Mouse (Mus musculus): ENCODE measurements around the gene Tmub2. TPM values are rescaled to one million over a fixed set of nuclear protein-coding genes. Genes with fewer than 3 reads are reported as not detected.

Tmub2 gene
- polyA plus RNA-seq, 1 experiment from 2014 or later = 46.5 TPM

DNA sequence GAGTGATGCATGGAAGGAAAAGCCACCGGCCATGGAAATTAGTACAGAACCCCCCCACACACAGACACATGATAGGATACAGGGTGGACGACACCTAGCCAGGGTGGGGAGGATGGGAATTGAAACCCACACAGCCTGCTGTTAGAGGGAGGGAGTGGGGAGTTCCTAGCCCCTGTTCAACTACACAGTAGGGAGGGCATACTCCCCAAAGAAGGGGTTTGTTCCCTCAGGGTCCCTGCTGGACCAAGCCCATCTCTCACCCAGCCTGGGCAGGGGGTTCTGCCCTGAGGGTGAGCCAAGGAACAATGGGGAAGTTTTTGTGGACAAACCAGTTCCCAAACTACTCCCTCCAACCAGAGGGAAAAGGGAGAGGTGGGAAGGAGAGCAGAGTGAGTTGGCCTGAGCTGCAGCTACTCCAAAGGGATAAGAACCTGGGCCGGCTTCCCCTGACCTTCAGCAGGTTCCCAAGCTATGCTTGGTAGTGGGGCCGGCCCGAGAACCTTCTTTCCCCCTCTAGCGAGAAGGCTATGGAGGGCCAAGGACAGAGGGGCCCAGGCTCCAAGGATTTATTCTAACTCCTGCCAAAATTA lies 4.9 kb downstream of the Tmub2 start:
- Histone ChIP-seq H3K9ac (ENCODE audit: low read length) (no peak overlapping the region), H3K9me3 (ENCODE audit: control insufficient read depth, low read length) (no peaks in the 10 kb centered on the region), H3K4me3 (ENCODE audit: control insufficient read depth in 1 of 2, insufficient read depth in 1 of 2, low read depth in 1 of 2, low read length in 2 of 2) (no peak overlapping the region), H3K27me3 (ENCODE audit: control insufficient read depth, insufficient read depth, low read length) (no peaks in the 10 kb centered on the region), H3K4me1 (ENCODE audit: control insufficient read depth in 2 of 2, insufficient read depth in 2 of 2, low read length in 2 of 2) (peaks cover 1 to 16% of the 10 kb centered on the region in 2 experiments; a peak in 3 of 4 replicates), H3K36me3 (ENCODE audit: control insufficient read depth, insufficient read depth, low read length) (peaks cover 76% of the 10 kb centered on the region), H3K4me2 (ENCODE audit: low read length) (no peak overlapping the region), H3K27ac (replicated peaks in 1 of 2; ENCODE audit: control insufficient read depth in 1 of 2, insufficient read depth in 1 of 2, low read depth in 2 of 2, low read length in 2 of 2) (no peak overlapping the region)
- WGBS = 64% methylated on average over 6 of the region's 6 CpGs
- no peak for ATAC-seq (ENCODE audit: insufficient number of reproducible peaks, insufficient read depth, low FRiP score, low read depth)

DNA sequence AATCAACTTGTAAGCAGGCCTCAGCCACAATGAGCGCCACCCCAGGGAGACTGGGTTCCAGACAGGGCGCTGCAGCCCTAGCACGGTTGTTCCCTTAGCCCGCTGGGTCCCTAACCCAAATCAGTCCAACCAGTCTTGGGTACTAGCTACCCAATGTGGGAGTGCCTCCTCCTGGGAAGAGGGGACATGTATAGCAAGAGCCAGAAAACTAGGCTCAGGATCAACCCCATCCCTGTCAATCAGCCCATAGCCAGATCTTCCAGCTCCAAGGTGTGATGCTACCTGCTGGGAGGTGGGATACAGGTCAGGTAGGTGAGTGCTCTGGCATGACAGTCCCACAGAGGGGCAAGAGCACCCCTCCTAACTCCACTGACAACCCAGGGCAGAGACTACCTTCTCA lies 5.4 kb downstream of the Tmub2 start:
- Histone ChIP-seq H3K27ac (replicated peaks in 1 of 2; ENCODE audit: control insufficient read depth in 1 of 2, insufficient read depth in 1 of 2, low read depth in 2 of 2, low read length in 2 of 2) (no peak overlapping the region), H3K4me3 (ENCODE audit: control insufficient read depth in 1 of 2, insufficient read depth in 1 of 2, low read depth in 1 of 2, low read length in 2 of 2) (no peak overlapping the region), H3K27me3 (ENCODE audit: control insufficient read depth, insufficient read depth, low read length) (no peaks in the 10 kb centered on the region), H3K4me2 (ENCODE audit: low read length) (no peak overlapping the region), H3K9ac (ENCODE audit: low read length) (no peak overlapping the region; the same call in 1 of the 2 replicates), H3K4me1 (ENCODE audit: control insufficient read depth in 2 of 2, insufficient read depth in 2 of 2, low read length in 2 of 2) (peaks cover 7 to 21% of the 10 kb centered on the region in 2 experiments; a peak in 3 of 4 replicates), H3K36me3 (ENCODE audit: control insufficient read depth, insufficient read depth, low read length) (peaks cover 80% of the 10 kb centered on the region), H3K9me3 (ENCODE audit: control insufficient read depth, low read length) (no peaks in the 10 kb centered on the region)
- WGBS = 92% methylated on average over 4 of the region's 4 CpGs
- ATAC-seq (ENCODE audit: insufficient number of reproducible peaks, insufficient read depth, low FRiP score, low read depth) = no peak

DNA sequence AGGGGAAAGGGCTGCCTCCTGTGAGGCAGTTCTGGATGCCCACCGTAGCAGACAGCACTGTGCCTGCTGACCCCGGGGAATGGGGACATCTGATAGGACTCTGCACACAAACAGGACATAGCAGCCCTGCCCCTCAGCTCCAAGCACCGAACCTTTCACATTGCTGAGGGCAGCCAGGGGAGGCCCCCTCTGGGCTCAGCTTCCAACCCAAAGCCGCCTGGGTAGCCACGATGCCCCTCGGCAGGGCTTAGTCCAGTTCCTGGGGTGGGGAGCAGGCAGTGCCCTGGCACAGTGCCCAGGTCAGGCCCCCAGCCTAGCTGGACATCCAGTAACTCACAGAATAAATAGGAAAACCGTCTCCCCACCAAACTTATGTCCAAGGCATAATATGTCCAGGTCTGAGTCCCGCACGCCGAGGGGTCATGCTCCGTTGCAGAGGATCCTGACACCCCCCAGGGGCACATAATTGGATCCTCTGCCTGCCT lies 6.4 kb downstream of the Tmub2 start:
- Histone ChIP-seq H3K9ac (ENCODE audit: low read length) (no peak overlapping the region), H3K4me3 (ENCODE audit: control insufficient read depth in 1 of 2, insufficient read depth in 1 of 2, low read depth in 1 of 2, low read length in 2 of 2) (no peak overlapping the region), H3K4me1 (ENCODE audit: control insufficient read depth in 2 of 2, insufficient read depth in 2 of 2, low read length in 2 of 2) (peaks cover 8 to 19% of the 10 kb centered on the region in 2 experiments; a peak in 3 of 4 replicates), H3K4me2 (ENCODE audit: low read length) (no peak overlapping the region), H3K9me3 (ENCODE audit: control insufficient read depth, low read length) (no peaks in the 10 kb centered on the region), H3K27ac (replicated peaks in 1 of 2; ENCODE audit: control insufficient read depth in 1 of 2, insufficient read depth in 1 of 2, low read depth in 2 of 2, low read length in 2 of 2) (no peak overlapping the region), H3K27me3 (ENCODE audit: control insufficient read depth, insufficient read depth, low read length) (no peaks in the 10 kb centered on the region), H3K36me3 (ENCODE audit: control insufficient read depth, insufficient read depth, low read length) (peaks cover 80% of the 10 kb centered on the region)
- WGBS = 85% methylated on average over 11 of the region's 11 CpGs
- ATAC-seq (ENCODE audit: insufficient number of reproducible peaks, insufficient read depth, low FRiP score, low read depth) = no peak

DNA sequence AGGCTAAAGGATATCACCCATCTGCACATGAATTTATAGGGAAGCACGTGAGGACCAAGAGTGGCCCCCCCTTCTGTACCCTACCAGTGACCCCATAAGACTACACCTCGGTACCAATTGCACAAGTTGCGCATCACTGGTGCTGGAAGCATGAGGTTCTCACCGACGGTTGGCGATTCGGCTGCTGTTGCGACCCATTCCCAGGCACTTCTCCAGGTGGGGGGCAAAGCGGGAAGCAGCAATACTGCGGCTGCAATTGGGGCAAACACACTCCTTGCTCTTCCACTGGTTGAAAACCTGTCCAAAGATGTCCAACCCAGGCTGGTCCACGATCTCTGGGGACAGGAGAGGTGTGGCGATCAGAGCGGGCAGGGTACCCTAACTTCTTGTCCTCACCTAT lies 9.2 kb downstream of the Tmub2 start:
- H3K27me3 ChIP-seq (ENCODE audit: control insufficient read depth, insufficient read depth, low read length) = no peaks in the 10 kb centered on the region
- no peak overlapping the region for H3K27ac ChIP-seq (replicated peaks in 1 of 2; ENCODE audit: control insufficient read depth in 1 of 2, insufficient read depth in 1 of 2, low read depth in 2 of 2, low read length in 2 of 2)
- H3K9me3 ChIP-seq (ENCODE audit: control insufficient read depth, low read length) = no peaks in the 10 kb centered on the region
- 93% methylated on average over 13 of the region's 13 CpGs for WGBS
- no peak overlapping the region for H3K4me2 ChIP-seq (ENCODE audit: low read length)
- no peak overlapping the region for H3K4me3 ChIP-seq (ENCODE audit: control insufficient read depth in 1 of 2, insufficient read depth in 1 of 2, low read depth in 1 of 2, low read length in 2 of 2)
- ATAC-seq (ENCODE audit: insufficient number of reproducible peaks, insufficient read depth, low FRiP score, low read depth) = no peak
- no peak overlapping the region for H3K9ac ChIP-seq (ENCODE audit: low read length)
- H3K4me1 ChIP-seq (ENCODE audit: control insufficient read depth in 2 of 2, insufficient read depth in 2 of 2, low read length in 2 of 2) = peaks cover 8 to 20% of the 10 kb centered on the region in 2 experiments; a peak in 3 of 4 replicates
- peaks cover 60% of the 10 kb centered on the region for H3K36me3 ChIP-seq (ENCODE audit: control insufficient read depth, insufficient read depth, low read length)

DNA sequence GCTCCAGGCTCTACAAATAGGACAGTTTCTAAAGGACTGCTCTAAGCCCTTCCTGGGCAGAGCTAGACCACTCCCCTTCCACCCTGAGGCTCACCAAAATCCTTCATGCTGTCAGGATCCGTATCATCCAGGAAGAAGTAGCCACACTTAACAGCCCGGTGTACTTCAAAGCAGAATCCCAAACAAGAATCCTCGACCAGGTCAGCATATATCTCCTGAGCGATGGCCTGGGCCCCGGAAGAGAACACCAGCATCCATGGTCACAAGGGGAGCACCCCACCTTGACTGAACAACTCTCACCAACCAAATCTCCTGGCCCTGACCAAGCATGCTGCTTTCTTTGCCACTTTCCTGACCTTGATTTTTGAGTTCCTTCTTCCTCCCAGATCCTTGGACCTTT lies 9.7 kb downstream of the Tmub2 start:
- WGBS = 76% methylated on average over 5 of the region's 5 CpGs

DNA sequence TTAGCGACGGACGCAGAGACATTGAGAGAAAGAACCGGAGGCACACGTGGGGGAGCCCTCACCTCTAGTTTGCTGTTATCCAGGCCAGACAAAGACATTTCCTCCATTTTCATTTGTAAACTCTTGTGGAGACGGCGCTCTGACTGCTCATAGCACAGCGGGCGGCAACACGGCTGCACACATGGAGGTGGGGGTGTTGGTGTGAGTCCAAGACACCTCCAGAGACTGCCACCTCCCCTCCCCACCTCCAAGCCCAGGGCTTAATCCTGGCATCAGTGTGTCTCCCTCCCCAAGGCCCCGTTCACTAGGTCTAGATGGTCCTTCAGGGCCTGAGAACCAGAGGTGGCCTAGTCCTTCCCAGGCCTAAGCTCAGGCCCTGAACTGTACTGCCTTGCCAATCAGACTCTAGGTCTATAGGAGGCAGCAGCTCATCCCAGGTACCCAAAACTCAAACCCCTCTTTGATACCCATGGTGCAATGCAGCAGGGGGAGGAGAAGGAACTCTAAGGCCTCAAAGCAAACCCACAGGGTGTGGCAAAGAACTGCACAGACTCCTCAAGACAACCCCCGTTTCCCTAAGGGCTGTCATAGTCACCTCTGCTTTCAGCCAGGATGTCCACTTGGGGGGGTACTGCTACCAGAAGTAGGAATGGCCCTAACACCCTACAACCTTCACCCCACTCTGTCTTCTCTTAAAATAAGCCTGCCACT lies 10.3 kb downstream of the Tmub2 start:
- no peak for ATAC-seq (ENCODE audit: insufficient number of reproducible peaks, insufficient read depth, low FRiP score, low read depth)
- peak overlapping the region; percentile 96 for H3K9ac ChIP-seq (ENCODE audit: low read length)
- peaks cover 49% of the 10 kb centered on the region for H3K36me3 ChIP-seq (ENCODE audit: control insufficient read depth, insufficient read depth, low read length)
- peaks cover 8 to 20% of the 10 kb centered on the region in 2 experiments; a peak in 3 of 4 replicates for H3K4me1 ChIP-seq (ENCODE audit: control insufficient read depth in 2 of 2, insufficient read depth in 2 of 2, low read length in 2 of 2)
- peak overlapping the region; percentile 94 to 96 for H3K4me3 ChIP-seq (ENCODE audit: control insufficient read depth in 1 of 2, insufficient read depth in 1 of 2, low read depth in 1 of 2, low read length in 2 of 2)
- 66% methylated on average over 12 of the region's 12 CpGs for WGBS
- H3K27ac ChIP-seq (replicated peaks in 1 of 2; ENCODE audit: control insufficient read depth in 1 of 2, insufficient read depth in 1 of 2, low read depth in 2 of 2, low read length in 2 of 2) = peak overlapping the region; percentile 88 to 99
- no peaks in the 10 kb centered on the region for H3K9me3 ChIP-seq (ENCODE audit: control insufficient read depth, low read length)
- H3K27me3 ChIP-seq (ENCODE audit: control insufficient read depth, insufficient read depth, low read length) = no peaks in the 10 kb centered on the region
- H3K4me2 ChIP-seq (ENCODE audit: low read length) = peak overlapping the region; percentile 88

More for the DNA sequence above, 9.7 kb downstream of the Tmub2 start:
- peaks cover 55% of the 10 kb centered on the region for H3K36me3 ChIP-seq (ENCODE audit: control insufficient read depth, insufficient read depth, low read length)
- ATAC-seq (ENCODE audit: insufficient number of reproducible peaks, insufficient read depth, low FRiP score, low read depth) = no peak
- H3K4me2 ChIP-seq (ENCODE audit: low read length) = peak overlapping the region; percentile 88
- no peak overlapping the region for H3K27ac ChIP-seq (replicated peaks in 1 of 2; ENCODE audit: control insufficient read depth in 1 of 2, insufficient read depth in 1 of 2, low read depth in 2 of 2, low read length in 2 of 2)
- H3K4me3 ChIP-seq (ENCODE audit: control insufficient read depth in 1 of 2, insufficient read depth in 1 of 2, low read depth in 1 of 2, low read length in 2 of 2) = no peak overlapping the region
- peak overlapping the region; percentile 38 for H3K9ac ChIP-seq (ENCODE audit: low read length)
- no peaks in the 10 kb centered on the region for H3K27me3 ChIP-seq (ENCODE audit: control insufficient read depth, insufficient read depth, low read length)
- peaks cover 8 to 20% of the 10 kb centered on the region in 2 experiments; a peak in 3 of 4 replicates for H3K4me1 ChIP-seq (ENCODE audit: control insufficient read depth in 2 of 2, insufficient read depth in 2 of 2, low read length in 2 of 2)
- no peaks in the 10 kb centered on the region for H3K9me3 ChIP-seq (ENCODE audit: control insufficient read depth, low read length)

DNA sequence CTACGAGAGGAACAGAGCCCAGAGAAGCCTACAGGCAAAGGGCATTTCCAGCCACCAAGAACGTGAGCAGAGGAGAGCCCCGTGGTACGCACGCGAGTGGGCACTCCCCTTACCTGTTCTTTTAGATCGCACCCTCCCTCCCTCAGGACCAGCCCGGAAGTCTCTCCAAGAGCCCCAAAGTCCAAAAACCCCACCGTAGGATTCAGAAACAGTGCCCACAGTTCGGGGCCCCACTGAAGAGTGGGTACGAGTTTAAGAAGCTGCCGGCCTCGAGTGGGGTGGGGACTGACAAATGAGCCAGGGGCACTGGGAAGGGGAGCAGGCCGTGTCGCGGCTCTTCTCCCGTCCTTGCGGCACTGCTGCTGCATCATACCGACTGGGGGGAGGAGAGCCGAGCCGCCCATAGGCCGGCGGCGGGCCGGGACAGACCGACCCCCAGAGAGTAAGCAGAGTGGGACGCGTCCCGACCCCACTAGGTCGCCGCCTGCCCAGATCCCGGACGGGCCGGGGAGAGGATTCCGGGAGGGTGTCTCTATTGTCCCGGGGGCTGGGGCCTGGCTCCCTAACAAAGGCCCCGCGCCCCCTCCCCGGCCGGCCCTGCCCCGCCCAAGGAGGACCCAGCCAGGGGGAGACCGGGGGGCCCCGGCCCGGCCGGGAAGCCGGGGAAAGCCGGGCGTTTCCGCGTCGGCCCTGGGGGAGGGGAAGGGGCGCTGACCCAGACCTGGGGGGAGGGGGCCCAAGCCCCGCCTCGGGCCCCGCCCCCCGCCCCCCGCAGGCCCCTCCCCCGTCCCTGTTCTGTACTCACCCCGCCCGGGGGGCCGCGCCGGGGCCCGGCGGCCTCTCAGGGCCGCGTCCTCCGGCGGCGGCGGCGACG lies 11.1 kb downstream of the Tmub2 start:
- H3K4me3 ChIP-seq (ENCODE audit: control insufficient read depth in 1 of 2, insufficient read depth in 1 of 2, low read depth in 1 of 2, low read length in 2 of 2) = peak overlapping the region; percentile 94 to 96
- peak; percentile 46 for ATAC-seq (ENCODE audit: insufficient number of reproducible peaks, insufficient read depth, low FRiP score, low read depth)
- peak overlapping the region; percentile 96 for H3K9ac ChIP-seq (ENCODE audit: low read length)
- WGBS = under 1% methylated on average over 60 of the region's 73 CpGs
- no peaks in the 10 kb centered on the region for H3K9me3 ChIP-seq (ENCODE audit: control insufficient read depth, low read length)
- peaks cover 41% of the 10 kb centered on the region for H3K36me3 ChIP-seq (ENCODE audit: control insufficient read depth, insufficient read depth, low read length)
- peak overlapping the region; percentile 88 for H3K4me2 ChIP-seq (ENCODE audit: low read length)
- peaks cover 8 to 20% of the 10 kb centered on the region in 2 experiments; a peak in 3 of 4 replicates for H3K4me1 ChIP-seq (ENCODE audit: control insufficient read depth in 2 of 2, insufficient read depth in 2 of 2, low read length in 2 of 2)
- peak overlapping the region; percentile 88 to 99 for H3K27ac ChIP-seq (replicated peaks in 1 of 2; ENCODE audit: control insufficient read depth in 1 of 2, insufficient read depth in 1 of 2, low read depth in 2 of 2, low read length in 2 of 2)
- H3K27me3 ChIP-seq (ENCODE audit: control insufficient read depth, insufficient read depth, low read length) = no peaks in the 10 kb centered on the region
